ENCODE assay signal across 8 mouse cellular contexts in the genomic region with DNA sequence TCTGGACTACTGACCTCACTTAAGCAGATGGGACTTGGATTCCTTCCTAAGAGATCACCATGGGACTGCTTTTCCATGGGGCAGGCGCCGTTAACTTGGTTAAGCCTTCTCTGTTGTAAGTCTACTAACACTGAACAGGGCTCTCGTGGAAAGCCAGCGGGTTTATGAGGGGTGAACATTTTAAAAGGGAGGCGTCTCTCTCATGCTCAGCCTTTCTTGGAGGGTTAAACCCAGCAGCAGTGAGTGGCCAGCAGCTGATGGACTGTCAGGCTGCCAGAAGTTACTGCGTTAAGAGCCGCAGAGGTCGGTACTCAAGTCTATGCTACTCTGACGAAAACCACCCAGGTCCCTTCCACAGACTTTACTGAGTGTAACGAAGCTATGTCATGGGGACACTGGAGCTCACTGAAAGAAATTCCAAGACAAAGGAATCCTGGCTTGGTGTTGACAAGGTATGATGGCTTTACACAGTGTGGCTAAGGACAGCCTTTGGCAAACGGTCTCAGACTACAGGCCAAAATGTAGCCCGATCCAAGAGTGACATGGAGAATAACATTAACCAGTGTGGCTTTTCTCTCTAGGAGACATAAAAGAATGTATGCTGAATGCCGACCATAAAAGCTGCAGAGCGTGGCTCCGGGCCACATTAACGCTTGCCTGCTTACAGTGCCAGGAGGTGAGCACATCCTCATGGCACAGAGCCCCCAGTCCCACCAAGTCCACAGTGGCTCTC.
DNase-seq lines count a peak whose midpoint lies in the region; ATAC-seq and TF ChIP-seq lines count a peak whose summit lies in the region.

No protein-coding gene starts in this region.

- H3K9me3 ChIP-seq in forebrain, embryonic 12.5 days = no peaks in the 10 kb centered on the region
- H3K9me3 ChIP-seq in forebrain, embryonic 11.5 days (ENCODE audit: control insufficient read depth, low read length) = no peaks in the 10 kb centered on the region
- H3K9me3 ChIP-seq in kidney, embryonic 14.5 days (ENCODE audit: control insufficient read depth, low read length) = 0 out of 2 replicates have a peak, but pooled peaks cover 3% of the 10 kb centered on the region

- no peak overlapping the region for H3K9ac ChIP-seq in forebrain, embryonic 12.5 days
- no peak overlapping the region for H3K9ac ChIP-seq in forebrain, embryonic 11.5 days (ENCODE audit: low read length)
- H3K9ac ChIP-seq in kidney, embryonic 14.5 days (ENCODE audit: low read depth, low read length) = no peak overlapping the region

- no peak for TF ChIP-seq POLR2A in myocyte (IDR thresholded peaks at IDR 0.05; ENCODE audit: insufficient read length, low read depth)

- no peak overlapping the region for H3ac ChIP-seq in myocyte (ENCODE audit: control insufficient read depth, insufficient read length)

- WGBS in forebrain, embryonic 12.5 days = 79% methylated on average over 16 of the region's 16 CpGs
- 88% methylated on average over 16 of the region's 16 CpGs for WGBS in forebrain, embryonic 11.5 days
- 25% methylated on average over 16 of the region's 16 CpGs for WGBS in kidney, embryonic 14.5 days

- peak overlapping the region; percentile 43; the same call in 1 of the 2 replicates for H3K27ac ChIP-seq in forebrain, embryonic 12.5 days
- H3K27ac ChIP-seq in forebrain, embryonic 11.5 days (ENCODE audit: low read depth, low read length) = no peak overlapping the region
- H3K27ac ChIP-seq in brown adipose tissue, adult 24 weeks (replicated peaks; ENCODE audit: low read depth, low read length) = peak overlapping the region; percentile 57
- H3K27ac ChIP-seq in kidney, embryonic 14.5 days (ENCODE audit: low read depth, low read length) = peak overlapping the region; percentile 89

- no peak for DNase-seq in forebrain, embryonic 11.5 days (ENCODE audit: low spot score)
- DNase-seq in heart, adult 8-10 months (ENCODE audit: low spot score) = peak; percentile 45
- DNase-seq in thymus, postnatal 25 days = no peak
- DNase-seq in c-Kit-positive CD71-positive TER-119-positive erythroid progenitor cells, embryonic 14.5 days (ENCODE audit: low spot score) = no peak

- 0 out of 2 replicates have a peak, but pooled peaks cover 2% of the 10 kb centered on the region for H3K4me1 ChIP-seq in forebrain, embryonic 12.5 days
- H3K4me1 ChIP-seq in forebrain, embryonic 11.5 days (replicated peaks; ENCODE audit: control insufficient read depth, insufficient read depth, low read length) = no peaks in the 10 kb centered on the region
- H3K4me1 ChIP-seq in brown adipose tissue, adult 24 weeks (ENCODE audit: control insufficient read depth, insufficient read depth, insufficient read length, low read length) = peaks cover 4% of the 10 kb centered on the region; the same call in 1 of the 2 replicates
- peaks cover 13% of the 10 kb centered on the region for H3K4me1 ChIP-seq in kidney, embryonic 14.5 days (ENCODE audit: control insufficient read depth, insufficient read depth, low read length)

- ATAC-seq in forebrain, embryonic 12.5 days (ENCODE audit: low FRiP score) = peak; percentile 30; the same call in 1 of the 2 replicates
- no peak for ATAC-seq in forebrain, embryonic 11.5 days (replicated peaks; ENCODE audit: low FRiP score)
- ATAC-seq in kidney, embryonic 14.5 days (ENCODE audit: low FRiP score, low TSS enrichment) = peak; percentile 86

- H3K36me3 ChIP-seq in forebrain, embryonic 12.5 days (replicated peaks) = peaks cover 18% of the 10 kb centered on the region
- no peaks in the 10 kb centered on the region; the same call in 1 of the 2 replicates for H3K36me3 ChIP-seq in forebrain, embryonic 11.5 days (ENCODE audit: control insufficient read depth, insufficient read depth, low read length)
- peaks cover 13% of the 10 kb centered on the region; the same call in 1 of the 2 replicates for H3K36me3 ChIP-seq in kidney, embryonic 14.5 days (ENCODE audit: control insufficient read depth, insufficient read depth, low read length)
- H3K36me3 ChIP-seq in myocyte (ENCODE audit: control insufficient read depth, insufficient read depth) = no peaks in the 10 kb centered on the region

- no peaks in the 10 kb centered on the region for H3K79me2 ChIP-seq in myocyte (ENCODE audit: control insufficient read depth, insufficient read depth)

- no peak overlapping the region for H3K4me2 ChIP-seq in forebrain, embryonic 12.5 days
- no peak overlapping the region for H3K4me2 ChIP-seq in forebrain, embryonic 11.5 days (ENCODE audit: low read depth, low read length, severe bottlenecking)
- peak overlapping the region; percentile 32 for H3K4me2 ChIP-seq in kidney, embryonic 14.5 days (replicated peaks; ENCODE audit: low read depth, low read length)
- peak overlapping the region; percentile 54 for H3K4me2 ChIP-seq in myocyte (ENCODE audit: low read depth)

- no peak overlapping the region for H3K4me3 ChIP-seq in forebrain, embryonic 12.5 days (replicated peaks)
- no peak overlapping the region for H3K4me3 ChIP-seq in forebrain, embryonic 11.5 days (ENCODE audit: low read depth, low read length)
- H3K4me3 ChIP-seq in brown adipose tissue, adult 24 weeks (ENCODE audit: insufficient read depth, low read depth, low read length) = peak overlapping the region; percentile 53
- H3K4me3 ChIP-seq in kidney, embryonic 14.5 days (ENCODE audit: low read length) = peak overlapping the region; percentile 11; the same call in 1 of the 2 replicates
- no peak overlapping the region for H3K4me3 ChIP-seq in myocyte

- no peaks in the 10 kb centered on the region for H3K27me3 ChIP-seq in forebrain, embryonic 12.5 days
- H3K27me3 ChIP-seq in forebrain, embryonic 11.5 days (ENCODE audit: control insufficient read depth, insufficient read depth, low read length) = no peaks in the 10 kb centered on the region
- no peaks in the 10 kb centered on the region for H3K27me3 ChIP-seq in kidney, embryonic 14.5 days (ENCODE audit: control insufficient read depth, insufficient read depth, low read length)
- no peaks in the 10 kb centered on the region for H3K27me3 ChIP-seq in myocyte (ENCODE audit: control insufficient read depth, insufficient read depth, insufficient read length)

TF ChIP-seq in myocyte, 11 proteins besides CTCF, POLR2A, EP300 and RAD21:
- TF ChIP-seq REST (IDR thresholded peaks at IDR 0.05; ENCODE audit: insufficient read depth, insufficient read length) (no peak), MYOG (IDR thresholded peaks at IDR 0.05; ENCODE audit: control insufficient read depth in 1 of 3, insufficient read depth in 1 of 3, insufficient read length in 2 of 3, low read depth in 2 of 3) (no peak), POLR2AphosphoS2 (IDR thresholded peaks at IDR 0.05; ENCODE audit: insufficient read length, low read depth) (no peak)

Comparison
In these comparisons a context has a peak if more than half of its experiments do, and no peak if none do; other contexts are left out.
1. H3K4me2 ChIP-seq: peak in kidney, embryonic 14.5 days (single experiment) and myocyte (single experiment); none in forebrain, embryonic 12.5 days (single experiment) and forebrain, embryonic 11.5 days (single experiment).
2. H3K4me3 ChIP-seq: peak in brown adipose tissue, adult 24 weeks (single experiment) and kidney, embryonic 14.5 days (single experiment); none in forebrain, embryonic 12.5 days (single experiment), forebrain, embryonic 11.5 days (single experiment) and myocyte (single experiment).